Mouse (Mus musculus): Measurements from ENCODE around the gene Vmn1r174.
"Not testable (repeated sequence)": the region's sequence is repeated elsewhere in the genome, so short reads cannot be mapped to it uniquely, and the experiment has no call there.

Gene Vmn1r174

DNA sequence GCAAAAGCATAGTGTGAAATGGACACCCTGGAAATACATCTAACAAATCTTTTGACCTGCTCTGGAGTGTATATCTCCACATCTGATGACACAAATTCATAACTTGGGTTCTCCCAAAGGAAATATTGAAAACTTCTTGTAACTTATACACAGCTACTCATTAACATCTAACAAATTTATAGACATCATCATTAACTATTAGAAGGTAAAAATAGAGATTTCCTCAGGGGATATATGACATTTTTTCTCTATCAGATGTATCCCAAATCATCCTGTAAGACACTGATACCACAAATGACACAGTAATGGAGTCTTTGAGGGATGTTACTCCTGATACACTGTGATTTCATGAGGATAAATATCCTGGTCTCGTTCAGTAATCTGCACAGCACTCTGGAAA lies at the start of gene Vmn1r174:
Vmn1r174 (plus strand) TSS at position 301 of the 400 bp plus-strand sequence.
- not testable (repeated sequence) for DNase-seq

DNA sequence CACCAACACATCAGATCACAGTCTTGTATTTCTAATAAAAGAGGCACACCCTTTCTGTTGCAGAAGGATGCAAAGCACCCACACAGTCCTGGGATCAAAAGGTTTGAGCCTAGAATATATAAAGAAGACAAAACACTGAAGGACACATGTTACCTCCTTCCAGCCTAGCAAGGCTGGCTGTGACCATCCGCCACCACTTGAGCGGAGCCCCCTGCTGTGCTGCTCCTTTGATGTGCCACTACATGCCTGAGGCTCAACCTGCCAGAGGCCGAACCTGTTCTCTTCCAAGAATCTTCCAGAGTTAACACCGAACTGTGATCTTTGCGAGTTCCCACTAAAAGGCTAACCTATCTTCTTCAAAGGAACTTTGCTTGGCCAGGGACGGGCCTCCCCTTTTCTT lies 32.5 kb downstream of the Vmn1r174 start:
- no peak for DNase-seq

GRCm38 (mm10) chr7:23810543-23810942 lies 58.5 kb downstream of the Vmn1r174 start, which contains the start of gene Vmn1r175:
Gene Vmn1r175 (minus strand): TSS chr7:23810643.
- not testable (repeated sequence) for DNase-seq

Measured in embryo, embryonic 11 days (tissue).